Mouse (Mus musculus): ENCODE results near the gene Glo1.

DNA sequence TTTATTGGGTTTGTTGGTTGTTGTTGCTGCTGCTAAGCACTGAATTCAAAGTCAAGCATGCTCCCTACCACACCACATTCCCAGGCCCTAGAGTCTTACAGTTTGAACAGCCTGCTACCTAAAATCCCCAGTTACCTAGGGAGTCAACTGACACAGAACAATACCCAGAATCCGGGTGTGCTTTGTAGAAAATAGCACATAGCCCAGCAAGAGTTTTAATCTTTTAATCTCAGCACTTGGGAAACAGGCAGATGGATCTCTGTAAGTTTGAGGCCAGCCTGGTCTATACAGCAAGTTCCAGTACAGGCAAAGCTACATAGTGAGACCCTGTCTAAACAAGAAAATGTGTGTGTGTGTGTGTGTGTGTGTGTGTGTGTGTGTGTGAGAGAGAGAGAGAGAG lies 15.9 kb downstream of the Glo1 start:
- TF ChIP-seq CTCF (IDR thresholded peaks at IDR 0.05; ENCODE audit: control insufficient read depth, insufficient read depth, insufficient read length), result no peak
- TF ChIP-seq MYOG (IDR thresholded peaks at IDR 0.05; ENCODE audit: control insufficient read depth, extremely low read depth, insufficient read length), result no peak
- TF ChIP-seq FOSL1 (IDR thresholded peaks at IDR 0.05; ENCODE audit: insufficient read depth, low read length, poor library complexity, severe bottlenecking), result no peak
- no peak for TF ChIP-seq MAX (IDR thresholded peaks at IDR 0.05)
- no peak for TF ChIP-seq CEBPB (IDR thresholded peaks at IDR 0.05; ENCODE audit: low read depth)

Data from C2C12 (cell line).